In the genomic region with DNA sequence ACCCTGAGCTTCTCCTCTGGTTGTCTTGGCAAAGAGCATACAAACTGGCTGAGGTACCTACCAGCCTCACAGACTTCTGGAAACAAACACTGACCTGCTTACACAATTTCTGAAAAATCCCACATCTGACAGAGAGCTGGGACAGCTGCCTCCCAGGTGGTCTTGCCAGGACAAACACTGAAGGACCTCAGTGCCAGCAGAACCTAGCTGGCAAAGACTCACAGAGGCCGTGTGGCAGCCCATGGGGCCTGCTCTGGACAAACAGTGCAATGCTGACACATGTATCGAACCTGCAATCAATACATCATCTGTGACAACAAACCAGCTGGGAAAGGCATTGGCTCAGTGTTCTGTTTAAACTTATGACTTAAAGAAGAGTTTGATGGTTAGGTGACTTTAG, we compare ENCODE assay signal across 28 mouse cellular contexts.
DNase-seq lines count a peak whose midpoint lies in the region; ATAC-seq and TF ChIP-seq lines count a peak whose summit lies in the region.
"Had no signal": no experiment of that assay in that cellular context is flagged by ENCODE, and none has a peak within 500 bp of the region (broad histone marks: within the 10 kb centered on the region; RNA-seq: fewer than 3 reads in every experiment).

No protein-coding gene starts in this region.

- peak; percentile 15 for DNase-seq in adrenal gland, adult 2 months
- no peak for DNase-seq in adrenal gland, adult 8-10 months
- DNase-seq in adrenal gland, postnatal 25 days, result peak; percentile 1
- DNase-seq in adrenal gland, postnatal 4 days (ENCODE audit: low spot score in 2 of 2), result no peak
- peak; percentile 97 for DNase-seq in liver, adult 2 months (ENCODE audit: extremely low read depth, low read depth, low spot score)
- no peak for DNase-seq in liver
- DNase-seq in neural tube, embryonic 10.5 days (ENCODE audit: extremely low spot score, low spot score), result peak; percentile 21
- DNase-seq: adrenal gland, postnatal 14 days; B cell, adult 2 months; cerebellum, adult 11 months; cerebellum, adult 18-20 months; cerebellum, adult 8-10 months; cerebellum, adult 9-11 months; cerebellum, postnatal 14 days; cerebellum, postnatal 36 days had no signal

- no peak for ATAC-seq in neural tube, embryonic 15.5 days (ENCODE audit: low FRiP score)
- ATAC-seq: activated CD4-positive, CD25-positive, alpha-beta regulatory T cell, adult 4 months; CD4-positive, CD25-positive, alpha-beta regulatory T cell, adult 4 months; forebrain, embryonic 14.5 days; forebrain, embryonic 16.5 days; Patski had no signal

- H3K79me2 ChIP-seq in liver, adult 2 months (ENCODE audit: control insufficient read depth, insufficient read depth, low read length), result no peaks in the 10 kb centered on the region

- no peak for TF ChIP-seq POLR2A in liver, adult 2 months (IDR thresholded peaks at IDR 0.05; ENCODE audit: extremely low read depth, insufficient read depth, low read length)

- H3K4me1 ChIP-seq in liver, adult 2 months (ENCODE audit: control insufficient read depth, insufficient read depth, low read length), result peaks cover 3% of the 10 kb centered on the region; the same call in 1 of the 2 replicates
- no peaks in the 10 kb centered on the region for H3K4me1 ChIP-seq in neural tube, embryonic 15.5 days
- H3K4me1 ChIP-seq: embryonic facial prominence, embryonic 13.5 days; embryonic facial prominence, embryonic 15.5 days; forebrain, embryonic 10.5 days; forebrain, embryonic 12.5 days had no signal

- H3K9me3 ChIP-seq in neural tube, embryonic 15.5 days (replicated peaks), result 0 out of 2 replicates have a peak, but pooled peaks cover 3% of the 10 kb centered on the region
- H3K9me3 ChIP-seq: embryonic facial prominence, embryonic 15.5 days; forebrain, embryonic 10.5 days; forebrain, embryonic 12.5 days had no signal

- 11% methylated on average over 2 of the region's 2 CpGs for WGBS in liver, adult 2 months
- 69% methylated on average over 2 of the region's 2 CpGs for WGBS in neural tube, embryonic 15.5 days

- no peaks in the 10 kb centered on the region for H3K27me3 ChIP-seq in liver, adult 2 months (ENCODE audit: control insufficient read depth, insufficient read depth, low read length)
- H3K27me3 ChIP-seq in neural tube, embryonic 15.5 days (replicated peaks), result no peaks in the 10 kb centered on the region
- H3K27me3 ChIP-seq: CH12.LX; embryonic facial prominence, embryonic 13.5 days; embryonic facial prominence, embryonic 15.5 days; forebrain, embryonic 12.5 days; Patski had no signal

- H3K4me2 ChIP-seq in neural tube, embryonic 15.5 days, result no peak overlapping the region
- H3K4me2 ChIP-seq: embryonic facial prominence, embryonic 13.5 days; embryonic facial prominence, embryonic 15.5 days; forebrain, embryonic 12.5 days had no signal

- no peak overlapping the region for H3K27ac ChIP-seq in liver, adult 2 months (replicated peaks; ENCODE audit: insufficient read depth, low read depth, low read length)
- H3K27ac ChIP-seq in neural tube, embryonic 15.5 days (replicated peaks), result no peak overlapping the region
- H3K27ac ChIP-seq: embryonic facial prominence, embryonic 13.5 days; embryonic facial prominence, embryonic 15.5 days; forebrain, embryonic 10.5 days; forebrain, embryonic 12.5 days had no signal

- no peak overlapping the region for H3K4me3 ChIP-seq in liver, adult 2 months (ENCODE audit: insufficient read depth, low read depth, low read length)
- no peak overlapping the region for H3K4me3 ChIP-seq in neural tube, embryonic 15.5 days (replicated peaks)
- H3K4me3 ChIP-seq: embryonic facial prominence, embryonic 13.5 days; embryonic facial prominence, embryonic 15.5 days; erythroblast, embryonic 14.5 days; forebrain, embryonic 10.5 days; forebrain, embryonic 12.5 days had no signal

- H3K36me3 ChIP-seq in liver, adult 2 months (ENCODE audit: control insufficient read depth, insufficient read depth, low read length), result no peaks in the 10 kb centered on the region
- no peaks in the 10 kb centered on the region for H3K36me3 ChIP-seq in neural tube, embryonic 15.5 days
- H3K36me3 ChIP-seq: embryonic facial prominence, embryonic 13.5 days; embryonic facial prominence, embryonic 15.5 days; forebrain, embryonic 10.5 days; forebrain, embryonic 12.5 days; G1E had no signal

- no peak for TF ChIP-seq CTCF in liver, adult 2 months (IDR thresholded peaks at IDR 0.05; ENCODE audit: low read depth, low read length)

- H3K9ac ChIP-seq in liver, adult 2 months (ENCODE audit: low read depth, low read length), result no peak overlapping the region
- H3K9ac ChIP-seq in neural tube, embryonic 15.5 days (replicated peaks), result no peak overlapping the region
- H3K9ac ChIP-seq: embryonic facial prominence, embryonic 13.5 days; embryonic facial prominence, embryonic 15.5 days; forebrain, embryonic 12.5 days had no signal

Comparison
In these comparisons a context has a peak if more than half of its experiments do, and no peak if none do; other contexts are left out.
1. DNase-seq: peak in adrenal gland, adult 2 months (single experiment), adrenal gland, postnatal 25 days (single experiment), liver, adult 2 months (single experiment) and neural tube, embryonic 10.5 days (single experiment); none in adrenal gland, adult 8-10 months (single experiment), adrenal gland, postnatal 4 days (0 of 2) and liver (single experiment).